Mouse (Mus musculus): ENCODE results near the gene Slc38a2. TPM values are rescaled to one million over a fixed set of nuclear protein-coding genes. Genes with fewer than 3 reads are reported as not detected.

Gene Slc38a2
- polyA plus RNA-seq (2014; fragmentation: Nextera tagmentation; extraction: Ambion mirVana) = 102 and 177 TPM in 2 replicates

DNA sequence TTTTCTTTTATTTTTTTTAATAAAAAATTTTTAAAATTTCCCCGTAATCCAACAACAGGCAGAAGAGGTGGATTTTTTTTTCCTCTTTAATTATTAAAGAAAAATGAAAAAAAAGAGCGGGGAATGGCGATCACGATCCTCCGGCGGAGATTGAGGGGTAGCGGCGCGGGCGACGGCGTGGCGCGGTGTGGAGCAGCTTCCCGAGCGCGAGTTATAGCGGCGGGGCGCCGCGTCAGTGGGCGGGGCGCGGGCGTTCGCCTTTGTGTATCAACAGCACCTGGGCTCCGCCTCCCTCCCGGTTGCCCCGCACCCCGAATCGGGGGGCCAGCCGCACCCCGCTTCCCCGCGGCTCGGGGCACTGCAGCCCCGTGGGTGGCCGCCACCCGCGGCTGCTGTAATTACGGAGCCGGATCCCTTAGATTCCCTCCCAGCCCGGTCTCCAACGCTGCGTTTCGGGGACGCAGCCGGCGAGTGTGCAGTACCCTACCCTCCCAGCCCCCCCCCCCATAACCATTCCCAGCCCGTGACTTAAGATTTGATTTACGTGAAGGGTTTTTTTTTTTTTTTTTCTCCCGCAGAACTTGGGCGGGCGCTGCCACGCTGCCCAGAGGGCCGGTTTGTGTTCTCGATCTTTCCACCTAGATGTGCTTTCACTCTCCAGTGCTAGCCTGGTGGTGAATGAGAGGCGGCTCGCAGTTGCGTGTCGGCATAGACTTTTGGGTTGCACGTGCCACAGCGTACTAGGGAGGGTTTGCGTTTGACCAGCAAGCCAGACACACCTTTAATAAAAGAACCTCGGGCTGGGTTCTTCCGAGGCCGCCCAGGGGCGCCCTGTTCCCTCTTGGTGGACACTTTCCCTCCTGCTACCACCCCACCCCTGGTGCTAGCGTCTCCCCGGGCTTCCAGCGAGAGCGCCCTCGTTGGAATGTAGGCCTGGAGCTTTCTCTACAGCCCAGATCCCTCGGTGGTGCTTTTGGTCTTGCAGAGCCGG is at the start of gene Slc38a2:
Slc38a2 (minus strand) TSS at position 210 of the 991 bp plus-strand sequence.
- no peaks in the 10 kb centered on the region for H3K27me3 ChIP-seq (ENCODE audit: control insufficient read depth, insufficient read depth, low read length)
- peak; percentile 87 for ATAC-seq (ENCODE audit: low FRiP score, low TSS enrichment)
- peak within 1 kb of the TSS; percentile 99 for H3K27ac ChIP-seq (ENCODE audit: low read depth, low read length)
- peaks cover 36% of the 10 kb centered on the region for H3K36me3 ChIP-seq (ENCODE audit: control insufficient read depth, insufficient read depth, low read length)
- under 1% methylated on average over 76 of the region's 76 CpGs for WGBS
- peak within 1 kb of the TSS; percentile 99 for H3K9ac ChIP-seq (ENCODE audit: low read depth, low read length)
- peaks cover 31% of the 10 kb centered on the region; the same call in 1 of the 2 replicates for H3K4me1 ChIP-seq (ENCODE audit: control insufficient read depth, insufficient read depth, low read length)
- H3K4me3 ChIP-seq (ENCODE audit: low read length) = peak within 1 kb of the TSS; percentile 97
- peak within 1 kb of the TSS; percentile 52 for H3K4me2 ChIP-seq (replicated peaks; ENCODE audit: low read depth, low read length)
- H3K9me3 ChIP-seq (ENCODE audit: control insufficient read depth, low read length) = no peaks in the 10 kb centered on the region

DNA sequence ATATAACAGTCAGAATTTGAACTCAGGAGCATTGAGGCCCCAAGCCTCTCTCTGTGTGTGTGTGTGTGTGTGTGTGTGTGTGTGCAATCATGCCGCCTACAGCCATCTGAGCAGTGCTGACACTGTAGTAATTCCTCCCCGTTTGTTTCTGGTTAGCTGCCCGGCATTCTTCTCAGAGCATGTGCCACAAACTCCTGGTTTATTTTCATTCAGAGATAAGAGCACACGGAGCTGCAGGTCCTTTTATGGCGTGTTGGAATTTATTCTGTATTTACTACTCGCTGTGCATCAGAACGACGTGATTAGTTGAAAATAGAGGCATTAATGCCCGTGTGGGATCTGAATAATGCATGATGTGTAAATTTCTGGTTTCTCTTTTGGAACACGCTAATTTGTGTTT is 49.6 kb upstream of the Slc38a2 start:
- ATAC-seq (ENCODE audit: low FRiP score, low TSS enrichment) = no peak
- 75% methylated on average over 10 of the region's 10 CpGs for WGBS
- Histone ChIP-seq H3K9me3 (ENCODE audit: control insufficient read depth, low read length) (no peaks in the 10 kb centered on the region; the same call in 1 of the 2 replicates), H3K27ac (ENCODE audit: low read depth, low read length) (no peak overlapping the region), H3K36me3 (ENCODE audit: control insufficient read depth, insufficient read depth, low read length) (no peaks in the 10 kb centered on the region), H3K9ac (ENCODE audit: low read depth, low read length) (no peak overlapping the region), H3K4me2 (replicated peaks; ENCODE audit: low read depth, low read length) (no peak overlapping the region), H3K27me3 (ENCODE audit: control insufficient read depth, insufficient read depth, low read length) (no peaks in the 10 kb centered on the region), H3K4me3 (ENCODE audit: low read length) (no peak overlapping the region), H3K4me1 (ENCODE audit: control insufficient read depth, insufficient read depth, low read length) (0 out of 2 replicates have a peak, but pooled peaks cover 3% of the 10 kb centered on the region)

DNA sequence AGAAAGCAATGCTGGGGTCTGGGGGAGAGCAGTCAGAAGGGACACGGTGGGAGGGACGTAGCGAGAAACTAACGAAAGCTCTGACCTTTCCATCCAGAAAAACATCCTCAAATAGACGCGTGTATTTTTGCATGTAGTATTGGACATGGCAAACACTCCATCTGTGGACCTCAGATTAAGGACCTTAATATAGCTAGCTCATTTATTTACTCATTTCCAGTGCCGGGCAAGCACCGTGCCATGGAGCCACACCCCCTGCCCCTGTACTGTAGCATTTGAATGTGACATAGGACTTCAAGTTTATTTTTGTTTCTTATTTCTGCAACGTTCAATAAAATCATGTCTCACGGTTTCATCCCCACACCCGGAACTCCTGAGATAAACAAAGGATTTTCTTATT is 48.0 kb upstream of the Slc38a2 start:
- H3K9ac ChIP-seq (ENCODE audit: low read depth, low read length) = no peak overlapping the region
- ATAC-seq (ENCODE audit: low FRiP score, low TSS enrichment) = no peak
- H3K4me1 ChIP-seq (ENCODE audit: control insufficient read depth, insufficient read depth, low read length) = 0 out of 2 replicates have a peak, but pooled peaks cover 3% of the 10 kb centered on the region
- no peaks in the 10 kb centered on the region for H3K36me3 ChIP-seq (ENCODE audit: control insufficient read depth, insufficient read depth, low read length)
- no peaks in the 10 kb centered on the region; the same call in 1 of the 2 replicates for H3K9me3 ChIP-seq (ENCODE audit: control insufficient read depth, low read length)
- H3K27ac ChIP-seq (ENCODE audit: low read depth, low read length) = no peak overlapping the region
- no peak overlapping the region for H3K4me2 ChIP-seq (replicated peaks; ENCODE audit: low read depth, low read length)
- no peaks in the 10 kb centered on the region for H3K27me3 ChIP-seq (ENCODE audit: control insufficient read depth, insufficient read depth, low read length)
- H3K4me3 ChIP-seq (ENCODE audit: low read length) = no peak overlapping the region
- 75% methylated on average over 11 of the region's 11 CpGs for WGBS

DNA sequence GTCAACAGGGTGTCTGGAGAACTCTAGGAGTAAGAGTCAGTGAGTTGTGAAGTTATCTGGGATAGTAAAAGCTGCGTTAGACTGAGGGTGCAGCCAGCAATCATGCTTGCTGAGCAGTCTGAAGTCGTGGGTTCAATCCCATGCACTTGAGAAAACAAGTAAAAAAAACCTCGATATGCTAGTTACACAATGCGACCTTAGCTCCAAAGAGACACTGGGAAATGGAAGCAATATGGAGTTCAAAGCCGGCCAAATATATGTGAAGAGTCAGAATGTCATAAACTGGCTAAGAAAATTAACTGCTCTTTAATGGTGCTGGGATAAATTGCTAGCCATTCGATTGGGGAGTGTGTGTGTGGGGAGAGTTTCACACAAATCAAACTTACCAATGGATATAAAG is 47.5 kb upstream of the Slc38a2 start:
- Histone ChIP-seq H3K4me1 (ENCODE audit: control insufficient read depth, insufficient read depth, low read length) (0 out of 2 replicates have a peak, but pooled peaks cover 3% of the 10 kb centered on the region), H3K4me3 (ENCODE audit: low read length) (no peak overlapping the region), H3K9ac (ENCODE audit: low read depth, low read length) (no peak overlapping the region), H3K9me3 (ENCODE audit: control insufficient read depth, low read length) (no peaks in the 10 kb centered on the region; the same call in 1 of the 2 replicates), H3K4me2 (replicated peaks; ENCODE audit: low read depth, low read length) (no peak overlapping the region), H3K27me3 (ENCODE audit: control insufficient read depth, insufficient read depth, low read length) (no peaks in the 10 kb centered on the region), H3K36me3 (ENCODE audit: control insufficient read depth, insufficient read depth, low read length) (no peaks in the 10 kb centered on the region), H3K27ac (ENCODE audit: low read depth, low read length) (no peak overlapping the region)
- WGBS = 68% methylated on average over 6 of the region's 6 CpGs
- no peak for ATAC-seq (ENCODE audit: low FRiP score, low TSS enrichment)

DNA sequence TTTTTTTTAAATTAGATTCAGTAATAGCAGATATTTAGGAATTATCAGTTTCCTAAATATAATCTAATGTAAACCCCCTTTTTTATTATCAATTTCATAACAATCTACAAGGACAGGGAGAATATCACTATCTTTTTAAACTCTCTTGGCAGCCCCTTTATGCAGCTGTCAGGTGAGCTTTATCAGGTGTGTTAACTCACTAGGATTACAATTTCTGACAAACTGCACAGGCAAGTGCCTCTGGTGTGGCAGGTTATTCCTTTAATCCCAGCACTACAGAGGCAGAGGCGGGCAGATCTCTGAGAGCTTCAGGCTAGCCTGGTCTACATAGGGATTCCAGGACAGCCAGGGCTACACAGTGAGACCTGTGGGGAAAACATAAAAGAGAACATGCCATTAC is 45.8 kb upstream of the Slc38a2 start:
- 85% methylated on average over 1 of the region's 1 CpGs for WGBS
- H3K27me3 ChIP-seq (ENCODE audit: control insufficient read depth, insufficient read depth, low read length) = no peaks in the 10 kb centered on the region
- H3K9ac ChIP-seq (ENCODE audit: low read depth, low read length) = no peak overlapping the region
- H3K4me1 ChIP-seq (ENCODE audit: control insufficient read depth, insufficient read depth, low read length) = 0 out of 2 replicates have a peak, but pooled peaks cover 3% of the 10 kb centered on the region
- no peaks in the 10 kb centered on the region; the same call in 1 of the 2 replicates for H3K9me3 ChIP-seq (ENCODE audit: control insufficient read depth, low read length)
- H3K36me3 ChIP-seq (ENCODE audit: control insufficient read depth, insufficient read depth, low read length) = no peaks in the 10 kb centered on the region
- no peak overlapping the region for H3K4me3 ChIP-seq (ENCODE audit: low read length)
- ATAC-seq (ENCODE audit: low FRiP score, low TSS enrichment) = no peak
- H3K27ac ChIP-seq (ENCODE audit: low read depth, low read length) = no peak overlapping the region
- no peak overlapping the region for H3K4me2 ChIP-seq (replicated peaks; ENCODE audit: low read depth, low read length)

GRCm38 (mm10) chr15:96744882-96745296 is 45.4 kb upstream of the Slc38a2 start:
- Histone ChIP-seq H3K36me3 (ENCODE audit: control insufficient read depth, insufficient read depth, low read length) (no peaks in the 10 kb centered on the region), H3K9me3 (ENCODE audit: control insufficient read depth, low read length) (no peaks in the 10 kb centered on the region; the same call in 1 of the 2 replicates), H3K4me2 (replicated peaks; ENCODE audit: low read depth, low read length) (no peak overlapping the region), H3K4me1 (ENCODE audit: control insufficient read depth, insufficient read depth, low read length) (0 out of 2 replicates have a peak, but pooled peaks cover 3% of the 10 kb centered on the region), H3K27me3 (ENCODE audit: control insufficient read depth, insufficient read depth, low read length) (no peaks in the 10 kb centered on the region), H3K4me3 (ENCODE audit: low read length) (no peak overlapping the region), H3K9ac (ENCODE audit: low read depth, low read length) (no peak overlapping the region), H3K27ac (ENCODE audit: low read depth, low read length) (peak overlapping the region; percentile 26; the same call in 1 of the 2 replicates)
- no peak for ATAC-seq (ENCODE audit: low FRiP score, low TSS enrichment)
- WGBS = 88% methylated on average over 5 of the region's 5 CpGs

- Histone ChIP-seq H3K27me3 (ENCODE audit: control insufficient read depth, insufficient read depth, low read length) (no peaks in the 10 kb centered on the region), H3K4me2 (replicated peaks; ENCODE audit: low read depth, low read length) (no peak overlapping the region), H3K36me3 (ENCODE audit: control insufficient read depth, insufficient read depth, low read length) (no peaks in the 10 kb centered on the region), H3K9ac (ENCODE audit: low read depth, low read length) (no peak overlapping the region), H3K9me3 (ENCODE audit: control insufficient read depth, low read length) (no peaks in the 10 kb centered on the region; the same call in 1 of the 2 replicates), H3K4me1 (ENCODE audit: control insufficient read depth, insufficient read depth, low read length) (0 out of 2 replicates have a peak, but pooled peaks cover 3% of the 10 kb centered on the region), H3K27ac (ENCODE audit: low read depth, low read length) (peak overlapping the region; percentile 26; the same call in 1 of the 2 replicates), H3K4me3 (ENCODE audit: low read length) (no peak overlapping the region)
- 71% methylated on average over 18 of the region's 18 CpGs for WGBS
- no peak for ATAC-seq (ENCODE audit: low FRiP score, low TSS enrichment)
Observed at GRCm38 (mm10) chr15:96744153-96744881, 44.8 kb upstream of the Slc38a2 start.

DNA sequence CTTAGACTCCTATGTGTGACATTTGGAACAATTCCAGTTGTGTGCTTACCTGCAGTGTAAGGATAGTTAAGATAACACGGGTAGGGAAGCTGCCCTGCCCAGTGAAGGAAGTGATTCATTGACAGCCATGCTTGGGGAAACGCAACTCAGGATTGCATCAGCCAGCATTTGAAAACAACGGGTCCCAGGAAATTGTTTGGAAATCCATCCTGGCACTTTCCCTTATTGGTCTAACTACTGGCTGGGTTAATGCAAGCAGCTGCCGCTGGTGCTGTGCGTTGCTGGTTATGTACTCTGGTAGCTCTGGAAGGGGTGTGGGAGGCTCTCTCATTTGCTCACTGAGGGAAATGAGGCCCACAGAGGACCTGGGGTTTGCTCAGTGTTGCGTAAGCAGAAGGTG is 43.7 kb upstream of the Slc38a2 start:
- H3K36me3 ChIP-seq (ENCODE audit: control insufficient read depth, insufficient read depth, low read length) = no peaks in the 10 kb centered on the region
- no peaks in the 10 kb centered on the region; the same call in 1 of the 2 replicates for H3K9me3 ChIP-seq (ENCODE audit: control insufficient read depth, low read length)
- no peak overlapping the region for H3K4me3 ChIP-seq (ENCODE audit: low read length)
- H3K4me2 ChIP-seq (replicated peaks; ENCODE audit: low read depth, low read length) = no peak overlapping the region
- H3K4me1 ChIP-seq (ENCODE audit: control insufficient read depth, insufficient read depth, low read length) = 0 out of 2 replicates have a peak, but pooled peaks cover 3% of the 10 kb centered on the region
- H3K9ac ChIP-seq (ENCODE audit: low read depth, low read length) = no peak overlapping the region
- no peaks in the 10 kb centered on the region for H3K27me3 ChIP-seq (ENCODE audit: control insufficient read depth, insufficient read depth, low read length)
- WGBS = 66% methylated on average over 6 of the region's 6 CpGs
- no peak overlapping the region for H3K27ac ChIP-seq (ENCODE audit: low read depth, low read length)
- ATAC-seq (ENCODE audit: low FRiP score, low TSS enrichment) = no peak

Measured in kidney, embryonic 14.5 days (tissue).